8 mouse cellular contexts compared by ENCODE assay signal in the genomic region with DNA sequence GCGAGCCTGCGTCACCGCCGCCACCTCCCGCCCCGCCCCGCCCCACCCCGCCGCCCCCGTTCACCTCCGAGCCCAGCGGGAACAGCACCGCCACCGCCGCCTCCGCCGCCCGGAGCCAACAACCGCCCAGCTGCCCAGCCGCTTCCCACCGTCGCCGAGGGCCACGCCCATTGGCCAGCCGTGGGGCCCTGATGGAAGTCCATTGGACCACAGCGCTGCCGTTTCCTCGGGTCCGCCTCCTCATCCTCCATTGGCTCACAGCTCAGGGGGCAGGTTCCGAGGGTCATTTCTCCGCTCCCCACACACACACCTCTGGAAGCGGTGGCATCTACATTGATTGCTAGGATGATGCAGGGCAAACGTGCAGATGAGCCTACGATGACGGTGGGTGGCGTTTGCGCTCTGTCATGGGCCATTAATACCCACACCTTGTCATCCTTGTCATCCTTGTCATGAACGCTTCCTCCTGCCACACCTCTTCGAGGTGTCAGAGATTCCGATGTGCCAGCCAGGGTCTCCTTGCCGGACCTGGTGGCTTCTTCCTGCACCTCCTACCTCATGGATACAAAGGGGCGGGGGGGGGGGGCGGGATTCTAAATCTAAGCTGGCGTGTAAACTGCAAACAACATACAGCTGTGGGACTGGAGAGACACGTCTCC. TPM values are rescaled to one million over a fixed set of nuclear protein-coding genes. Genes with fewer than 3 reads are reported as not detected.
DNase-seq lines count a peak whose midpoint lies in the region; ATAC-seq and TF ChIP-seq lines count a peak whose summit lies in the region.

TSS of gene Trafd1 (minus strand) at position 172 of the 659 bp plus-strand sequence.

- no peaks in the 10 kb centered on the region for H3K36me3 ChIP-seq in E14TG2a.4 (ENCODE audit: insufficient read depth, low read length)
- H3K36me3 ChIP-seq in forebrain, embryonic 13.5 days (ENCODE audit: poor library complexity, severe bottlenecking), result peaks cover 24% of the 10 kb centered on the region
- H3K36me3 ChIP-seq in neural tube, embryonic 15.5 days, result peaks cover 18% of the 10 kb centered on the region

- H3K27ac ChIP-seq in forebrain, embryonic 13.5 days, result peak within 1 kb of the TSS; percentile 81
- peak within 1 kb of the TSS; percentile 83 for H3K27ac ChIP-seq in neural tube, embryonic 15.5 days (replicated peaks)

- intact Hi-C loops in heart, postnatal 10 days (cut with DNase I), result no loop called here

- DNase-seq in c-Kit-positive CD71-positive TER-119-positive erythroid progenitor cells, embryonic 14.5 days (ENCODE audit: low spot score), result peak; percentile 88
- peak; percentile 96 to 97 for DNase-seq in heart, postnatal 10 days
- DNase-seq in layer of hippocampus, adult 11-12 months (ENCODE audit: low spot score), result peak; percentile 94
- peak; percentile 98 for DNase-seq in lung, adult 18-20 months
- DNase-seq in testis, postnatal 14 days (ENCODE audit: low spot score), result peak; percentile 93

- peaks cover 31% of the 10 kb centered on the region for H3K4me1 ChIP-seq in E14TG2a.4 (replicated peaks; ENCODE audit: low read depth, low read length)
- peaks cover 20% of the 10 kb centered on the region for H3K4me1 ChIP-seq in forebrain, embryonic 13.5 days
- H3K4me1 ChIP-seq in neural tube, embryonic 15.5 days, result peaks cover 35% of the 10 kb centered on the region

- peak within 1 kb of the TSS; percentile 74 for H3K4me2 ChIP-seq in forebrain, embryonic 13.5 days
- H3K4me2 ChIP-seq in neural tube, embryonic 15.5 days, result peak within 1 kb of the TSS; percentile 69

- peak within 1 kb of the TSS; percentile 83 for H3K4me3 ChIP-seq in E14TG2a.4 (replicated peaks; ENCODE audit: low read length)
- peak within 1 kb of the TSS; percentile 77 for H3K4me3 ChIP-seq in forebrain, embryonic 13.5 days
- peak within 1 kb of the TSS; percentile 67 for H3K4me3 ChIP-seq in neural tube, embryonic 15.5 days (replicated peaks)

- no peak for TF ChIP-seq CTCF in E14TG2a.4 (conservative IDR thresholded peaks at IDR 0.05; ENCODE audit: low read length)

- under 1% methylated on average over 29 of the region's 45 CpGs for WGBS in forebrain, embryonic 13.5 days
- 2% methylated on average over 29 of the region's 45 CpGs for WGBS in neural tube, embryonic 15.5 days

- peak; percentile 98 for ATAC-seq in forebrain, embryonic 13.5 days
- ATAC-seq in neural tube, embryonic 15.5 days (ENCODE audit: low FRiP score), result peak; percentile 95

- H3K9ac ChIP-seq in forebrain, embryonic 13.5 days, result peak within 1 kb of the TSS; percentile 87
- peak within 1 kb of the TSS; percentile 83 for H3K9ac ChIP-seq in neural tube, embryonic 15.5 days (replicated peaks)

- H3K9me3 ChIP-seq in E14TG2a.4 (ENCODE audit: low read length), result no peaks in the 10 kb centered on the region
- H3K9me3 ChIP-seq in forebrain, embryonic 13.5 days (replicated peaks), result 0 out of 2 replicates have a peak, but pooled peaks cover 6% of the 10 kb centered on the region
- no peaks in the 10 kb centered on the region for H3K9me3 ChIP-seq in neural tube, embryonic 15.5 days (replicated peaks)

- peaks cover 33% of the 10 kb centered on the region for H3K27me3 ChIP-seq in E14TG2a.4 (ENCODE audit: insufficient read depth, low read length)
- peaks cover 6% of the 10 kb centered on the region for H3K27me3 ChIP-seq in forebrain, embryonic 13.5 days
- no peaks in the 10 kb centered on the region for H3K27me3 ChIP-seq in neural tube, embryonic 15.5 days (replicated peaks)

RNA-seq across cellular contexts. Expression of gene Trafd1, which starts in this region (rescaled TPM):
- polyA plus RNA-seq in forebrain, embryonic 13.5 days (2015; fragmentation: Nextera tagmentation; extraction: Ambion mirVana), result 111 and 117 TPM in 2 replicates
- 10 to 100 TPM; 59.0 to 59.5 TPM for total RNA-seq in heart, postnatal 10 days (2021)
- 115 and 117 TPM in 2 replicates for polyA plus RNA-seq in neural tube, embryonic 15.5 days (2015; fragmentation: Nextera tagmentation; extraction: Ambion mirVana)

Comparison
In these comparisons a context has a peak if more than half of its experiments do, and no peak if none do; other contexts are left out.
1. Peak in every context shown above with its lines: DNase-seq, ATAC-seq, H3K4me3 ChIP-seq and H3K27ac ChIP-seq.